Mouse (Mus musculus): ENCODE results near the gene Dnah8.

GRCm38 (mm10) chr17:30808866-30809660, 184.9 kb downstream of the Dnah8 start:
- TF ChIP-seq CTCF (IDR thresholded peaks at IDR 0.05; ENCODE audit: extremely low read depth, insufficient read depth, low read length): peak; percentile 33
- no peak for TF ChIP-seq POLR2A (IDR thresholded peaks at IDR 0.05; ENCODE audit: extremely low read depth, insufficient read depth, low read length)
